Mouse (Mus musculus) forebrain, embryonic 15.5 days (tissue): Measurements from ENCODE around the gene Tnfsf15. TPM values are rescaled to one million over a fixed set of nuclear protein-coding genes. Genes with fewer than 3 reads are reported as not detected.

Source experiments
- ATAC-seq: fragments of 200-750 bp; cut with Nextera tagmentation; replicated peaks from 2 replicates; pipeline ENCODE4 v1.8.0; 2017; ENCODE audit warnings: mild to moderate bottlenecking, moderate TSS enrichment, moderate library complexity
- H3K27ac ChIP-seq: fragments of 300-500 bp; sonication (generic); replicated peaks from 2 replicates; pipeline ENCODE4 v1.5.1; 2015; ENCODE audit warnings: mild to moderate bottlenecking, inconsistent platforms
- H3K27me3 ChIP-seq: fragments of 300-500 bp; sonication (generic); 2 replicates; pipeline ENCODE4 v1.6.1; 2015; ENCODE audit warnings: inconsistent platforms
- H3K36me3 ChIP-seq: fragments of 300-500 bp; sonication (generic); 2 replicates; pipeline ENCODE4 v1.6.1; 2015; ENCODE audit warnings: mild to moderate bottlenecking, inconsistent platforms
- H3K4me1 ChIP-seq: fragments of 300-500 bp; sonication (generic); 2 replicates; pipeline ENCODE4 v1.6.1; 2015; ENCODE audit warnings: inconsistent platforms
- H3K4me2 ChIP-seq: fragments of 300-500 bp; sonication (generic); replicated peaks from 2 replicates; pipeline ENCODE4 v1.6.1; 2015; ENCODE audit warnings: mild to moderate bottlenecking, inconsistent platforms
- H3K4me3 ChIP-seq: fragments of 300-500 bp; sonication (generic); 2 replicates; pipeline ENCODE4 v1.5.1; 2015; ENCODE audit warnings: mild to moderate bottlenecking, inconsistent platforms
- H3K9ac ChIP-seq: fragments of 300-500 bp; sonication (generic); replicated peaks from 2 replicates; pipeline ENCODE4 v1.6.1; 2015; ENCODE audit warnings: mild to moderate bottlenecking, inconsistent platforms
- H3K9me3 ChIP-seq: fragments of 300-500 bp; sonication (generic); 2 replicates; pipeline ENCODE4 v1.6.1; 2016; ENCODE audit warnings: inconsistent platforms
- WGBS: fragments of 180-500 bp; shearing (Covaris S2); methylation state at CpG from one replicate; pipeline ENCODE4 v1.1.7; 2015; ENCODE audit warnings: mixed read lengths; 5-methylcytosine and 5-hydroxymethylcytosine counted together
- polyA plus RNA-seq: library from polyadenylated mRNA; unstranded; fragments of >200 nt; fragmentation: Nextera tagmentation; extraction: Ambion mirVana; gene quantifications from 2 replicates; pipeline ENCODE4 v1.2.1, GENCODE M21; 2015

The Tnfsf15 gene
- polyA plus RNA-seq, 1 experiment from 2014 or later, result not detected

DNA sequence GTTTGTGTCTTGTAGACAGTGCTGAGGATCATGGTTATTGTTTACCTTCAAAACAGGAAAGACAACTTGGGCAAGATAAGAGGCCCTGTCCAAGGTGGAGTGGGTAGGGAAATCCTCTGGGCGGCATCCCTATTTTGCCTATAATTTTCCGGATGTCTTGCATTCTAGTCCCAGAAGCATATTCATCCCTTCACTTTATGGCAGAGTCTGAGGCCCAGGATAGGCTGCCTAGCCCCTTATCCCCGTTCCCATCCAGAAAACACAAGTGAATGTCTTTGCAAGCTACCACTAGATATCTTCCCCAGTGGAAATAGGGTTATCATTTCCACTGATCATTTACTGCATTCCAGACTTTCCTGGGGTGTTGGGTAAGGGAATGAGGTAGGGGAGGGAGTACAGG, 4.9 kb downstream of the Tnfsf15 start:
- Histone ChIP-seq H3K4me2 (no peak overlapping the region), H3K27ac (no peak overlapping the region), H3K9ac (no peak overlapping the region), H3K9me3 (no peaks in the 10 kb centered on the region), H3K4me1 (peaks cover 5% of the 10 kb centered on the region; the same call in 1 of the 2 replicates), H3K27me3 (no peaks in the 10 kb centered on the region), H3K4me3 (no peak overlapping the region), H3K36me3 (no peaks in the 10 kb centered on the region)
- no peak for ATAC-seq
- WGBS, result 93% methylated on average over 3 of the region's 3 CpGs

DNA sequence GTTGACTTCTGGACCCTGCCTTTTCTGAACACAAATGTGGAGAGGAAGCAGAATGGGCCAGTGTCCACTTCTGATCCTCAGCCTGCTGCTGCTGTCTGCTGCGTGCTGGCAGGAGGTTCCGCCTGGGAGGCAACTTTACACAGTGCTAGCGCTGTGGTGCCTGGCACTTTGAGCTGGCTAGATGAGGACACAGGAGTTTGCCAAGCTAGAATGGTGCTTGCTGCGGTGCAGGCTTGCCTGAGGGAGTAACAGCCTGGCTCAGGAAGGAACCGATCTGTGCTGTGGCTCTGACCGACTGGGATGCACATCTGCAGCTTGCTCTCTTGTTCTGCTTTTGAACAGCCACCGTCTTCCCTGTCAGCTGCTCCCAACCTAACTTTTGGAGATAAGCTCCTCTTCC, 5.4 kb downstream of the Tnfsf15 start:
- no peak overlapping the region for H3K4me3 ChIP-seq
- peak; percentile 53 for ATAC-seq
- 62% methylated on average over 7 of the region's 7 CpGs for WGBS
- no peak overlapping the region for H3K4me2 ChIP-seq
- H3K27me3 ChIP-seq, result no peaks in the 10 kb centered on the region
- H3K36me3 ChIP-seq, result no peaks in the 10 kb centered on the region
- H3K9ac ChIP-seq, result no peak overlapping the region
- no peaks in the 10 kb centered on the region for H3K9me3 ChIP-seq
- no peak overlapping the region for H3K27ac ChIP-seq
- peaks cover under 1% of the 10 kb centered on the region; the same call in 1 of the 2 replicates for H3K4me1 ChIP-seq

DNA sequence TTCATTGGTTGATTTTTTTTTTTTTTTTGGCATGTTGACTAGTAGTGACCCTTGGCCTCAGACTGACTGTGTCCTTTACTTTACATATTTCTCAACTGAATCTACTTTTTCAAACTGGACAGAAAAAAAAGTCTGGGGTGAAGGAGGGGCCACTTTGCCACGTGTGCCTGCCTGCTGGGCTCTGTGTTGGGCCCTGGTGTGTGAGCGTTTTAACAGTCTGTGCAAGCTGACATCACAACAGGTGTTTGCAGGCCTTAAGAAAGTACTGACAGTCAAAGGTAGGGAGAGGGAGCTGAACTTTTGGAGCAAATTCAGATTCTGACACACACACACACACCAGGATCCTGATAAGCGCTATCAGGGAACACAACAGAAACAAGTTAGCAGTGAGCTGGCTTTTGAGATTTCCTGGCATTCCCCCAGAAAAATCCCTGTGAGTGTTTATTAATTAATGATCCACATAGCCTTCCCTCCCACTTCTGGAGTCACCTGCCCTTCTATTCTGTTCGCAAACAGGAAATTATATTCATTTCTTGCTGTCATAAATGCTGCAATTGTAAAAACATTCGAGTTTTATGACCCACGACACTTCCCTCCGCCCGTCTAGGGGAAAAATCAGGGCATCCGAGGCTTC, 6.4 kb downstream of the Tnfsf15 start:
- H3K9ac ChIP-seq, result no peak overlapping the region
- H3K4me3 ChIP-seq, result no peak overlapping the region
- H3K36me3 ChIP-seq, result no peaks in the 10 kb centered on the region
- 75% methylated on average over 9 of the region's 9 CpGs for whole genome bisulfite sequencing
- H3K4me1 ChIP-seq, result no peaks in the 10 kb centered on the region; the same call in 1 of the 2 replicates
- H3K9me3 ChIP-seq, result no peaks in the 10 kb centered on the region
- ATAC-seq, result no peak
- H3K27me3 ChIP-seq, result no peaks in the 10 kb centered on the region
- no peak overlapping the region for H3K4me2 ChIP-seq
- H3K27ac ChIP-seq, result no peak overlapping the region

DNA sequence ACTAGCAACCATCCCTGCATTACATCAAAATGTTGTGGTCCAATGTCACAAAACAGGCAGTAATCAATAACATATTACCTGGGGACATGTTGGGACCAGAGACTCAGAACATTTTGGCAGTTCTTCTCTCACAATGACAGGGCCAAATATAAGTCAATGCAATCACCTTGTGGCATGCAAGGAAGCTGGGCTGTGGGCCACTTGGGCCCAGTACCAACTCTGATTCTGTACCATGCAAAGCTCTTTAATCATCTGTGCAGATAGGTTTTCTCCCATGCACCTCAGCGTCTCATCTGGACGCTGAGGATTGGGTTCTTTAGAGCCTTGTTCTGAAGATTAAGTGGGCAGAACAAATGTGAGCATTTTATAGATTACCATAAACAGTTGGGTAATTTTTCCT, 13.6 kb downstream of the Tnfsf15 start:
- Histone ChIP-seq H3K4me3 (no peak overlapping the region), H3K36me3 (no peaks in the 10 kb centered on the region), H3K4me2 (no peak overlapping the region), H3K4me1 (peaks cover 5% of the 10 kb centered on the region; the same call in 1 of the 2 replicates), H3K9me3 (no peaks in the 10 kb centered on the region), H3K9ac (no peak overlapping the region), H3K27ac (no peak overlapping the region), H3K27me3 (no peaks in the 10 kb centered on the region)
- 62% methylated on average over 2 of the region's 2 CpGs for WGBS
- ATAC-seq, result no peak

DNA sequence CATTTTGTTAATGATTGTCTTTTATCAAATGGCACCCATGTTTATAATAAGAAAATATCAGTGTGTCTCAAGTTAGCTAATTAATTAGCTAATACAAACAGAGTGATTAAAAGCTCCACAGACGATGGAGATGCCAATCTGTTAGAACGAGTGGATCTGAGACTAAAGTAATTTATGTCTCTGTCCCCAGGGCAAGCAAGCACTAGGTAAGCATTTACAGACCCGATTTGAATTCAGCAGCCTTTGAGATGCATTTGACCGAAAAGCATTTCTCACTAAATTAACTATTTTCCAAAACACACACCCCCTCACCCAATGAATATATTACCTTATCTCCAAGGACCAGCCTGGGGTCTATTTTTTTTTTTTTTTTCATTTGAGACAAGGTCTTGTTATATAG, 18.2 kb downstream of the Tnfsf15 start:
- Histone ChIP-seq H3K9ac (no peak overlapping the region), H3K4me3 (no peak overlapping the region), H3K27me3 (no peaks in the 10 kb centered on the region), H3K36me3 (no peaks in the 10 kb centered on the region), H3K4me1 (peaks cover 5% of the 10 kb centered on the region; the same call in 1 of the 2 replicates), H3K9me3 (no peaks in the 10 kb centered on the region), H3K27ac (no peak overlapping the region), H3K4me2 (no peak overlapping the region)
- ATAC-seq, result no peak
- WGBS, result 19% methylated on average over 4 of the region's 4 CpGs

DNA sequence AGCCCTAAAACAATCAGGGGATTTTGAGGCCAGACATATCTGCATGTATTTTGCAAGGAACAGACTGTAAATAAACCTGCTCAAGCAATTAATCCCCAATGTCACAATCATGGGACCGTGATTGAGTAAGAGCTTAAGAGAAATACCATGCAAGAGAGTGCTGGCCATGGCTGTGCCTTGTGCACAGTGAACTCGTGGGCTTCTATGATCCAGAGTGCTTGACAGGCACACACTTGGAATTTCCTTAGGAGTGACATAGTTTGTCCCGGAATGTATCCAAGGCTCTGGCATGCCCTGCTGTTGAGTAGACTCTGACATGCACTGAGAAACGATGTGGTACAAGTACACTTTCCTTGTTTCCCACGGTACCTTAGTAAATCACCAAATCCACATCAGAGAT, 18.9 kb downstream of the Tnfsf15 start:
- Histone ChIP-seq H3K4me3 (no peak overlapping the region), H3K4me2 (no peak overlapping the region), H3K4me1 (peaks cover 5% of the 10 kb centered on the region; the same call in 1 of the 2 replicates), H3K27me3 (no peaks in the 10 kb centered on the region), H3K9ac (no peak overlapping the region), H3K36me3 (no peaks in the 10 kb centered on the region), H3K9me3 (no peaks in the 10 kb centered on the region), H3K27ac (no peak overlapping the region)
- WGBS, result 28% methylated on average over 5 of the region's 5 CpGs
- ATAC-seq, result 0 out of 2 replicates have a peak, but pooled peaks have one; percentile 43

DNA sequence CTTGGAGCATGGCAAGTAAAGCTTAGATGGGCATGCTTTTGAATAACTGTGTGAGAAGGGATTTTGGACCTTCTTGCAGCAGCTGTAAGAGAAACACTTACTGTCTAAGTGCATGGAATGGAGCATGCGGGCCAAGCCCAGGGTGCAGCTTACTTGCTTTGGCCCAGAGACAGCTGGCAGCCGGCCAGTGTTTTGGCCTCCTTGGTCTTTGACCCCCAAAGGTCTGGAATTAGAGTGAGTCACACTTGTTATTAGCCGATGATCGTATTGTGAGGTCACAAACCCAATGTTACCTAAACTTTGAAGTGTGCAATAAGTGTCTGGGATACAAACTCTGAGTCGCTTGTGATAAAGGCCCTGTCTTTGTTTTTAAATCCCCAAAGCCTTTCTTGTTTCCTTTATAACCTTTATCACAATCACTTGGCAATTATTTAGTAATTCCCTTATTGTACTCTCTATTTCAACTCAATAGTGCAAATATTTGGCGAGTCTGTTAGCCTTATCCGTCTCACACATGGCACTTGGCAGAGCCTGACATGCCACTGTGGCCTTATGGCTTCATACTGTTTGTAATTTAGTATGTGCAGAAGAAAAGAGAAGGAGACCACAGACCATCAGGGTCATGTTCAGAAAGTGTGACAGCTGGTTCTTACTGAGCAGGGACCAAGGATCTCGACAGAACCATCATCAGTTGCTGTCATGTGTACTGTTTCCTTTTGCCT, 26.8 kb downstream of the Tnfsf15 start:
- no peak overlapping the region for H3K4me2 ChIP-seq
- no peaks in the 10 kb centered on the region for H3K36me3 ChIP-seq
- H3K9me3 ChIP-seq, result no peaks in the 10 kb centered on the region
- H3K4me1 ChIP-seq, result no peaks in the 10 kb centered on the region
- H3K9ac ChIP-seq, result no peak overlapping the region
- H3K4me3 ChIP-seq, result no peak overlapping the region
- no peak for ATAC-seq
- no peak overlapping the region for H3K27ac ChIP-seq
- WGBS, result 53% methylated on average over 8 of the region's 8 CpGs
- H3K27me3 ChIP-seq, result no peaks in the 10 kb centered on the region

DNA sequence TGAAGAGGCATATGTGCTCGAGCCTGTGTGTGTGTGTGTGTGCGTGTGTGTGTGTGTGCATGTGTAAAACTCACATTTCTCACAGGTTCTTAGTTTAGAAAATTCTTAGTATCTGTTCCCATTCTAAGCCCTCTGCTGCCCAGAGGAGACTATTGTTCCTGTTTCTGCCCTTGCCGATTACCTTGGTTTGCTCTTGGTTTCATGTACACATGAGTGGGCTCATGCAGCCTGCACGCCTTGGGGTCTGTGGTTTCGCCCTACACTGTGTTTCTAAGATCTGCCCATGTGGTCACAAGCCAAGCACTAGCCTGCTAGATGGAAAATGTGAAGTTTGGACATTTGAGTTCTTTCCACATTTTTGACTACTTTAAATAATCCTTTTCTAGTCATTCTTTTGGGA, 33.0 kb downstream of the Tnfsf15 start:
- Histone ChIP-seq H3K4me2 (no peak overlapping the region), H3K36me3 (no peaks in the 10 kb centered on the region), H3K27ac (no peak overlapping the region), H3K4me1 (no peaks in the 10 kb centered on the region), H3K4me3 (no peak overlapping the region), H3K9me3 (no peaks in the 10 kb centered on the region), H3K9ac (no peak overlapping the region), H3K27me3 (no peaks in the 10 kb centered on the region)
- ATAC-seq, result no peak
- WGBS, result 91% methylated on average over 5 of the region's 5 CpGs

DNA sequence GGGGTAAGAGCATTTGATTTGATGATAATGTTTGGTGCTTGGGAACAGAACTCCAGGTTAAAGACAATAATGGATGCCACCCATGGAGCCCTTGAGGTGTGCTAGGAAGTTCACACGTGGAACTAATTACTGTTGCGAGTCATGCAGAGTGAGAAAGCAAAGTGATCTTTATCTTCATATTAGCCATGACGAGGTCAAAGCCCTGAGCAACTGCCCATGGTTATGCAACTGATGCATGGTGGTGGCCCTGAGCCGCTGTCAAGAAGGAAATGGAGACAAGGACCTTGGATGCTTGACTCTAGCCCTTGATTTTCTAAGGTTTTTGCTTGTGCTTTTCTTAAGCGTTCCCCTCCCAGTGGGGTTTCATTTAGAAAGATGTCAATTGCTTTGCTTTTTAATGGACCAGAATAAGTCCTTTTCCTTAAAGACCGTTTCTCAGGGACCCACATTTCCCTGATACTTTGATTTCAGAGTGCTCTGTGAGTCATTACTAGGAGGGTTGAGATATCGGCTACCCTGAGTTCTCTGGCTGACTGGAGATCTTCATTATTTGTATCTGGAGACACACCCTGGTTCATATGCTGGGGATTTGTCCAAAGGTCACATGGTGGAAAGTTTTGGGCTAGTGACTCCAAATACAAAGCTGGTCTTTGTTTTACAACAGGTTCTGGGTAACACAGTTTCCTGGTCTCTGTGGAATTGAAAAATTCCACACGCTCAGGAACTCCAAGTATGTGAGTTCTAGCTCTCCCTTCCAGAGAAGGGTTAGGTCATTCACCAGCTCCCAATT, 34.3 kb downstream of the Tnfsf15 start:
- no peaks in the 10 kb centered on the region for H3K9me3 ChIP-seq
- WGBS, result 80% methylated on average over 8 of the region's 8 CpGs
- H3K9ac ChIP-seq, result no peak overlapping the region
- H3K36me3 ChIP-seq, result no peaks in the 10 kb centered on the region
- H3K27me3 ChIP-seq, result no peaks in the 10 kb centered on the region
- H3K4me2 ChIP-seq, result no peak overlapping the region
- H3K4me1 ChIP-seq, result no peaks in the 10 kb centered on the region
- no peak overlapping the region for H3K4me3 ChIP-seq
- ATAC-seq, result no peak
- no peak overlapping the region for H3K27ac ChIP-seq

DNA sequence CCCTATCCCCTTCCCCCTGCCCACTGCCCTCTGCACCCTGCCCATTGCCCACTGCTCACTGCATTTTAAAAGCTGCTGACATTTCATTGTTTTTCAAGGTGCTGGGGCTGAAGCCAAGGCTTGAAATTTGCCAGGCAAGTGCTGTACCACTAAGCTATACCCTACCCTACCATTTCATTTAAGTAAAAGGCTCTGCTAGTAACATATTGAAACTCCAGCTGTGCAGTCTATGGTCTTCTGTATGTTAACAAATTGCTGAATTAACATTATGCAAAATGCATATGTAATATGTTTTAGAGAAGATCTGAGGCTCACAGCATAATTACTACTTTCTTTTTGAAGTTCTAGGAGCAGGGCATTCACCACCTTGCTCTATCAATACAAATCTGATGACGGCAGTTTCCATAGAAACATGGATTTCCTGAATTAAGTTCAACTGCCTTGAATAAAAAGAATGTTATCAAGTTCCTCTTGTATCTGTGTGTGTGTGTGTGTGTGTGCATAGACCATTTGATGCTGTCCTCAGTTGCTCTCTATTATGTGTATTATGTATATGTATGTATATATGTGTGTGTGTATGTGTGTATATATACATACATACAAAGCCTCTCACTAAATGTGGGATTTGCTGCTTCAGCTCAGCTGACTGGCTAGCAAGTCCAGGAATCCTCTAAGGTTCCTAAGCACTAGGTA, 38.5 kb downstream of the Tnfsf15 start:
- 65% methylated on average over 1 of the region's 1 CpGs for WGBS
- peak; percentile 78 for ATAC-seq
- no peak overlapping the region for H3K9ac ChIP-seq

DNA sequence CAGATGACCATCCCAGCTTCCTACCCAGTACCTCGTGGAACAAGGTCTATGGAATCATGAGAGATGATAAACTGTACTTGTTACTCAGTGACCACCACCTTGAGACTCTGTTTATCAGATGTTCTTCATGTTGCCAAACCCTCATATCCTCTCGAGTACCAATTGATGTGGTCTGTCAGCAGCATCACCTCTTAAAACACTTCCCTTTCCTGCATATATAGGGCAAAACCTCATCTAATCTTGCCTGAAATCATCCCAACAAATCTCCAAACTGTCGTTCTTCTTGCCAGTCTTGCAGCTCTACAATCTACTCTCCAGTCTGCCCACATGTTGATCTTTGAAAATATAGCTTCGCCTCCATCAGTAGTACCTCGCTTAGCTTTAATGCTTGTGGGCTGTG, 40.7 kb downstream of the Tnfsf15 start:
- Histone ChIP-seq H3K27ac (no peak overlapping the region), H3K9ac (no peak overlapping the region), H3K4me1 (no peaks in the 10 kb centered on the region), H3K36me3 (no peaks in the 10 kb centered on the region), H3K9me3 (no peaks in the 10 kb centered on the region), H3K27me3 (no peaks in the 10 kb centered on the region), H3K4me3 (no peak overlapping the region), H3K4me2 (no peak overlapping the region)
- no peak for ATAC-seq
- WGBS, result 90% methylated on average over 5 of the region's 5 CpGs

More for the DNA sequence above, 38.5 kb downstream of the Tnfsf15 start:
- H3K9me3 ChIP-seq, result no peaks in the 10 kb centered on the region
- no peak overlapping the region for H3K4me2 ChIP-seq
- H3K36me3 ChIP-seq, result no peaks in the 10 kb centered on the region
- no peaks in the 10 kb centered on the region for H3K4me1 ChIP-seq
- H3K4me3 ChIP-seq, result no peak overlapping the region
- H3K27ac ChIP-seq, result peak overlapping the region; percentile 49; the same call in 1 of the 2 replicates
- H3K27me3 ChIP-seq, result no peaks in the 10 kb centered on the region

DNA sequence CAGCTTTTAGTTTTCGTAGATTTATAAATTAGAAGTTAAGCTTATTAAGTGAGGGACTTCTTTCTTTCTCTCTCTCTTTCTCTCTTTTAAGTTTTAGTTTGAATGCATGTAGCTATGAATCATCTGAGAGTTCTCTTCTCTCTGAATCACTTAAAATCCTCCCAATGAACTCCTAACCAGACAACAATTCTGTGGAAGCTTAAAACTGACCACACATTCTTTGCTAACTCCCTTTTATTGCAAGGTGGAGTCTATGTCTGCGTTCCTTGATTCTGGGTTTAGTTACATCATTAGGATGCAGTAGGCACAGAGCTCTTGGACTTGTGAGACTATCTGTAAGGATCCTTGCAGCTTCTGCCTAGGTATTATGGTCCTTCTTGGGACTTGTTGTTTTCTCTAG, 41.2 kb downstream of the Tnfsf15 start:
- WGBS, result 93% methylated on average over 2 of the region's 2 CpGs
- no peak overlapping the region for H3K9ac ChIP-seq
- H3K9me3 ChIP-seq, result no peaks in the 10 kb centered on the region

More for the DNA sequence above, 41.2 kb downstream of the Tnfsf15 start:
- ATAC-seq, result no peak
- Histone ChIP-seq H3K27ac (no peak overlapping the region), H3K36me3 (no peaks in the 10 kb centered on the region), H3K4me1 (no peaks in the 10 kb centered on the region), H3K4me2 (no peak overlapping the region), H3K4me3 (no peak overlapping the region), H3K27me3 (no peaks in the 10 kb centered on the region)
